Mouse (Mus musculus) E14TG2a.4 (cell line): ENCODE measurements at regions not wholly inside any gene's neighbourhood (a gene's known extent, or its start where the extent isn't known, plus 50 kb on each side); places are given as distances from the start of the nearest gene placed in this dataset.

ENCODE experiments used
- H3K27me3 ChIP-seq: 2 replicates; pipeline ENCODE4 v1.6.1; 2014; ENCODE audit warnings: low read length, control low read depth; ENCODE audit not compliant: insufficient read depth
- H3K36me3 ChIP-seq: 2 replicates; pipeline ENCODE4 v1.6.1; 2014; ENCODE audit warnings: low read length, control low read depth; ENCODE audit not compliant: insufficient read depth
- H3K4me1 ChIP-seq: replicated peaks from 2 replicates; pipeline ENCODE4 v1.6.1; 2014; ENCODE audit warnings: low read depth, low read length, control low read depth
- H3K4me3 ChIP-seq: replicated peaks from 2 replicates; pipeline ENCODE4 v1.5.1; 2014; ENCODE audit warnings: mild to moderate bottlenecking, low read length
- H3K9me3 ChIP-seq: 2 replicates; pipeline ENCODE4 v1.6.1; 2014; ENCODE audit warnings: low read length, control low read depth
- CTCF ChIP-seq: conservative IDR thresholded peaks from 2 replicates; pipeline ENCODE4 v1.5.1; 2014; ENCODE audit warnings: low read length
- NANOG ChIP-seq: IDR thresholded peaks from 2 replicates; pipeline ENCODE4 v1.6.1; 2014; ENCODE audit warnings: borderline replicate concordance, low read length, mixed read lengths
- POU5F1 ChIP-seq: IDR thresholded peaks from 2 replicates; pipeline ENCODE4 v1.6.1; 2014; ENCODE audit warnings: low read length, borderline replicate concordance

DNA sequence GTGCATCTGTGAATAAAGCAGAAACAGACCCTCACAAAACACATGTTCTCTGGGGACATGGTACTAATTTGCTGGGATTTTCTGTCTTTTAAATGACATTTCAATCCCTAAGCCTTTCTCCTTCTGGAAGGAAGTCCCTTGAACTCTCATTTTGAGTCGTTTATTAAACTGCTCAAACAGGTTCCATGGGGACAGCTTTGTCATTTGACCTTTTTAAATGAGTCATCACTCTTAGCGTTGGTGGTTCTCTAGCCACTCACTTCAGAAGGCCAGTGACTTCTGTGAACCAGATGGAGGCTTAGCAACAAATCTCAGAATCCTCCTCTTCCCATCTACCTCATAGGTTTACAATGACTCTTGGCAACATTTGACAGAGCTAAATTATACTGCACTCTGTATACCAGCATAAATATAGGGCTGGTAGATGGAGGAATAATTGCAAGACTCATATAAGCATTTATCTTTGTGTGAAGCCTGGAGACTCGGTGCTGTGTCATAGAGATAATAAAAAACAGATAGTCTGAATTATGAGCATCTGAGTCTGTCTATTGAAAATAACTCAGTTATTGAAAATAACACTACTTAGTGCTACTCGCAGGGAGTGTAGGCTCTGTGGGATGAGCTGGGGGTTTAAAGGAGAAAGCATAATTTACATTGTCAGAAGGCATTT lies 185.4 kb upstream of the Crbn start:
- Histone ChIP-seq H3K27me3 (no peaks in the 10 kb centered on the region), H3K4me1 (no peaks in the 10 kb centered on the region), H3K4me3 (no peak overlapping the region), H3K36me3 (no peaks in the 10 kb centered on the region), H3K9me3 (no peaks in the 10 kb centered on the region)
- TF ChIP-seq CTCF = no peak

DNA sequence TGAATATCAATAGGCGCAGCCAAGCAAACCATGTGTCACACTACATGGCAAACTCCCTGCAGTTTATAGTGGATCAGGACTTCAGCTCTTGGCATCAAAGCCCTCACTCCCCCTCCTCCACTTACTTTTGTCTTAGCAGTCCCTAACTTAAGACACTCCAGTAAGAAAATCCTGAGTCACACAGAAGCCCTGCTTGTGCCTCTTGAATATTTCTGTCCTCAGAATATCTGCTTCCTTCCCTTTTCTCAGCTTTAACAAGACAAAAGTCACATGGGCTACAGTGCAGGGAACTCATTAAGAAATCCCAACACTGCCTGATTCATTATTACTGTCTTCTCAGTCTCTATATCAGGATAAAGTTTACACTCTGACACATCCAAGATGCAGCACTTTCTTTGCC lies 191.7 kb upstream of the Crbn start:
- no peaks in the 10 kb centered on the region for H3K9me3 ChIP-seq
- TF ChIP-seq POU5F1 (no peak), NANOG (no peak), CTCF (no peak)
- H3K4me3 ChIP-seq = no peak overlapping the region
- H3K36me3 ChIP-seq = no peaks in the 10 kb centered on the region
- peaks cover 5% of the 10 kb centered on the region; the same call in 1 of the 2 replicates for H3K4me1 ChIP-seq
- no peaks in the 10 kb centered on the region for H3K27me3 ChIP-seq

DNA sequence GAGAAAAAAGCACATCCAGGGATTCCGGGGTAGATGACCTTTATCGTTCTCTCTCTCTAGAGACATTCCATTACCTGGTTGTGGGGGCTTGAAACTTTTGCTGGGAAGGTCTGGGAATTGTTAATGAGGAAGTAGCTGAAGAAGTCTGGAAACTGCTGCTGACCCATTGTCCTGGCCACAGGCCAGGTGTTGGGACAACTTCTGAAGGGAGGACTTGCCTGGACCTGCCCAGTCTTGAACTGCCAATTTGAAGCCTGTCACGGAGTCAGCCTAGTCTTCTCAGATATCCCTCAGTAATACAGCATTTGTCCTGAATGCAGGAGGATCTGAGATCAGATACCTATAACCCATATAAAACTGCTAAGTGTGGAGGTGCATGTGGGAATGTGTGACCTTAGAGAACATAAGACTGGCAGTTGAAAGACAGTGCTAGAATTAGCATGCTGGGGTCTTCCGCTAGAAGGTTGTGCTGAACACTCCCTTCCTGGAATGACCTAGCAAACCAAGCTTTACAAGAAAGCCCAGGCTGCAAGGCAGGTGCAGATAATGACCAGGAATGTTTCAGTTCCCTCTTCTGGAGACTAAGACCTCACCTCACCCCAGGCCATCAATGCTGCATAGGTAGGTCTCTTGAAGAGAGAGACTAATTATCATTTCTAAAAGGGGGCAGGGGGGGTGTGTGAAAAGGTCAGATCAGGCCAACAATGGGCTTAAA lies 204.7 kb upstream of the Crbn start:
- Histone ChIP-seq H3K4me1 (no peaks in the 10 kb centered on the region), H3K9me3 (peaks cover 12% of the 10 kb centered on the region), H3K27me3 (no peaks in the 10 kb centered on the region), H3K4me3 (no peak overlapping the region), H3K36me3 (no peaks in the 10 kb centered on the region)
- TF ChIP-seq POU5F1 = no peak
- no peak for TF ChIP-seq NANOG
- no peak for TF ChIP-seq CTCF

DNA sequence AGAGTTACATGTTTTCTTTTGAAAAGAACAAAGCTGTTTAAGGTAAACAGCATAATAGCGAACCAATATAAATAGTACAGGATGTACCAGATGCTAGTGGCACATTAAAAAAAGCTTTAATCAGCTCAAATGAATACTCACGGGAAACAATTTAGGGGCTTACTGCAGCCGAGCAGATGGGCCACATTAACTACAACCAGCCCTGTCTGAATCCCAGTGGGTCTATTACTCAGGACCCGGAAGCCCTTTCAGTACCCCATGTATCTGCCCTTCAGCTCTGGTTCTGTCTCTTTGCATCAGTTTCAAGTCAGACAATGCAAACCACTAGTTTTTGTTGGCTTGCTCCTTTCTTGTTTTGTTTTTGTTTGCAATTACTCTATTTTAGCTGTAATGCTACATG lies 210.9 kb upstream of the Crbn start:
- TF ChIP-seq POU5F1 (no peak), NANOG (no peak), CTCF (no peak)
- no peaks in the 10 kb centered on the region for H3K4me1 ChIP-seq

DNA sequence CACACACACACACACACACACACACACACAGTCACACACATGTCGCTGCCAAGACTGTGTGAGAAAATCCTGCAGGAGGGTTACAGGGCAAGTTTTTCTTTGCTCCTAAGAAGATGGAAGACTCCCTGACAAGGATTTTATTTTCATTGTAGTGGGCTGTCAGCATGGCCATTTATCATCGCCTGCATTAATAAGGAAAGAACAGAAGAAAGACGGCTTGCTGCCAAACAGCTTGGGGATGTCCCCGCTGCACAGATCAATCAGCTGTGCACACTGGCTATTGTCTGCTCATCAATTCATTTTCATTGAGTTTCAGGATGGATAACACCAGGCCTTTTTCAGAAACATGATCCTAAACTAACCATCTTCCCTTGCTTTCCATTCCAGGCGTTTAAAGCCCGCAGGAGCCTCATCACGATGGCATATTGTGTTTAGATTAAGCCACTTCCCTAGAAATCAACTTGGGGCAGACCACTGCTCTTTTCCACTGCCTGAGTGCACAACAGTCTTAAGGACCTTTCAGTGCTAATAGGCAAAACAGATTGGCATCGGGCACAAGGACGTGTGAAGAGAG lies 213.1 kb upstream of the Crbn start:
- Histone ChIP-seq H3K4me3 (no peak overlapping the region), H3K4me1 (no peaks in the 10 kb centered on the region), H3K36me3 (no peaks in the 10 kb centered on the region), H3K9me3 (no peaks in the 10 kb centered on the region), H3K27me3 (no peaks in the 10 kb centered on the region)
- no peak for TF ChIP-seq NANOG
- TF ChIP-seq CTCF = no peak
- TF ChIP-seq POU5F1 = no peak

More for the DNA sequence above, 210.9 kb upstream of the Crbn start:
- no peaks in the 10 kb centered on the region for H3K27me3 ChIP-seq
- no peaks in the 10 kb centered on the region for H3K36me3 ChIP-seq
- H3K9me3 ChIP-seq = peaks cover 12% of the 10 kb centered on the region
- H3K4me3 ChIP-seq = no peak overlapping the region

DNA sequence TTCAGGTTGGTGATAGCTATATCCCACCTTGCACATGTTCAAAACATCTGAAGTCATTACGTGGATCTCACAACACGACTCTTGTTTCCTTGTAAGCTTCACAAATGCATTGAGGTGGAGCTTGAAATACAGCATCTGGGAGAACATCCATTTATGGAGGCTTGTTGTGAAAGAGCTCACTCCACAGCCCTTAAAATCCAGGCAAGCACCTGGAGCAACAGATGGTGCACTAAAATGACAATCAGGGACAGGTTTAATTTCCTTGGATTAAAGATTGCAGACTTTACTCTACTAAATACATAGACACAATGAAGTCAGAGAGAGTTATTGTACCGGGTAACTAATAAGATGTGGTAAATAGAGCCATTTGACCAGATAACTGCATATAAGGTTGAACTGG lies 219.2 kb upstream of the Crbn start:
- no peaks in the 10 kb centered on the region for H3K36me3 ChIP-seq
- no peak for TF ChIP-seq CTCF
- TF ChIP-seq NANOG = no peak
- no peak for TF ChIP-seq POU5F1
- no peaks in the 10 kb centered on the region for H3K4me1 ChIP-seq
- no peaks in the 10 kb centered on the region for H3K9me3 ChIP-seq
- H3K27me3 ChIP-seq = no peaks in the 10 kb centered on the region
- H3K4me3 ChIP-seq = no peak overlapping the region

DNA sequence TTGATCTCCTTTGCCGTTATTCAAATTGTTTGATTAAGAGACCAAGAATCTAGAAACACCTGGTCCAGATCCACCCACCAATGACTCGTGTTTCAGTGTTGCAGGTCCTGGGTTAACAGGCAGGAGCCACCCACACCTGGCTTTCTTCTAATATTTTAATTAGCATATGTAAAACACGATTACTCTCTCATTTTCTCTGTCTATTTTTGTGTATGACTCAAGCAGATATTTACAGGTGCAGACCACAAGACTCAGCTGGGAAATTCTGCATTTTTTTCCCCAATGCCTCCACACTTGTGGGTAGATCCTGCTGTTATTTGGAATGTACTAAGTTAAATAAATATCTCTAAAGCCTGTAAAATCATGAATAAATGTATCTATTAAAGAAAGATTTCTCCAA lies 245.3 kb upstream of the Crbn start:
- no peaks in the 10 kb centered on the region for H3K36me3 ChIP-seq
- no peaks in the 10 kb centered on the region for H3K4me1 ChIP-seq
- H3K9me3 ChIP-seq = peaks cover 13% of the 10 kb centered on the region; the same call in 1 of the 2 replicates
- no peak overlapping the region for H3K4me3 ChIP-seq
- TF ChIP-seq POU5F1 (no peak), NANOG (no peak), CTCF (no peak)
- no peaks in the 10 kb centered on the region for H3K27me3 ChIP-seq

GRCm38 (mm10) chr6:107051604-107052003 lies 251.7 kb upstream of the Crbn start:
- TF ChIP-seq POU5F1 (no peak), NANOG (no peak), CTCF (no peak)
- peaks cover 38% of the 10 kb centered on the region for H3K9me3 ChIP-seq
- H3K36me3 ChIP-seq = no peaks in the 10 kb centered on the region
- H3K27me3 ChIP-seq = no peaks in the 10 kb centered on the region
- no peaks in the 10 kb centered on the region for H3K4me1 ChIP-seq
- H3K4me3 ChIP-seq = no peak overlapping the region

GRCm38 (mm10) chr6:107052180-107052579 lies 252.3 kb upstream of the Crbn start:
- no peak overlapping the region for H3K4me3 ChIP-seq
- no peak for TF ChIP-seq CTCF
- peak; percentile 63; the same call in 1 of the 2 replicates for TF ChIP-seq NANOG
- H3K36me3 ChIP-seq = no peaks in the 10 kb centered on the region
- H3K9me3 ChIP-seq = peaks cover 40% of the 10 kb centered on the region
- no peaks in the 10 kb centered on the region for H3K27me3 ChIP-seq
- H3K4me1 ChIP-seq = no peaks in the 10 kb centered on the region
